Mouse (Mus musculus) spleen, adult 2 months (tissue): Measurements from ENCODE around the gene Mta2. TPM values are rescaled to one million over a fixed set of nuclear protein-coding genes. Genes with fewer than 3 reads are reported as not detected.

Source experiments
- DNase-seq, 2 experiments: peaks; one replicate each; pipeline versions ENCODE4 v3.0.0 to v3.0.0-alpha.2; 2012 to 2021; ENCODE audit warnings: low spot score in 2 of 2, low read depth in 1 of 2
- H3K27ac ChIP-seq: fragments of 200-500 bp; 2 replicates; pipeline ENCODE4 v1.5.1; 2012; ENCODE audit warnings: low read length, inconsistent platforms; ENCODE audit not compliant: insufficient read depth
- H3K27me3 ChIP-seq: fragments of 200-500 bp; 2 replicates; pipeline ENCODE4 v1.6.1; 2012; ENCODE audit warnings: mild to moderate bottlenecking, moderate library complexity, low read length, inconsistent platforms; ENCODE audit not compliant: control insufficient read depth, insufficient read depth
- H3K36me3 ChIP-seq: fragments of 200-500 bp; 2 replicates; pipeline ENCODE4 v1.6.1; 2012; ENCODE audit warnings: mild to moderate bottlenecking, low read length, inconsistent platforms; ENCODE audit not compliant: control insufficient read depth, insufficient read depth
- H3K4me1 ChIP-seq: fragments of 200-500 bp; 2 replicates; pipeline ENCODE4 v1.6.1; 2011; ENCODE audit warnings: inconsistent platforms; ENCODE audit not compliant: control insufficient read depth, insufficient read depth, insufficient read length
- H3K4me3 ChIP-seq: fragments of 200-500 bp; 2 replicates; pipeline ENCODE4 v1.5.1; 2011; ENCODE audit warnings: mild to moderate bottlenecking, inconsistent platforms; ENCODE audit not compliant: insufficient read depth, insufficient read length; ENCODE audit errors: extremely low read depth
- CTCF ChIP-seq: fragments of 200-500 bp; IDR thresholded peaks from 2 replicates; pipeline ENCODE4 v1.5.1; 2011; ENCODE audit warnings: mild to moderate bottlenecking, inconsistent platforms; ENCODE audit not compliant: insufficient read depth, insufficient read length, insufficient replicate concordance; ENCODE audit errors: extremely low read depth
- POLR2A ChIP-seq: fragments of 200-500 bp; IDR thresholded peaks from 2 replicates; pipeline ENCODE4 v1.6.1; 2011; ENCODE audit warnings: low read depth, low read length, inconsistent platforms
- WGBS: fragments of 180-500 bp; shearing (Covaris S2); methylation state at CpG from one replicate; pipeline ENCODE4 v1.1.7; 2018; 5-methylcytosine and 5-hydroxymethylcytosine counted together
- polyA plus RNA-seq: library from polyadenylated mRNA; depleted of rRNA; stranded (reverse); fragments of >200 nt; gene quantifications from 2 replicates; pipeline ENCODE4 v1.2.3, GENCODE M21; 2012

Gene Mta2
- polyA plus RNA-seq, 1 experiment = 37.7 TPM

DNA sequence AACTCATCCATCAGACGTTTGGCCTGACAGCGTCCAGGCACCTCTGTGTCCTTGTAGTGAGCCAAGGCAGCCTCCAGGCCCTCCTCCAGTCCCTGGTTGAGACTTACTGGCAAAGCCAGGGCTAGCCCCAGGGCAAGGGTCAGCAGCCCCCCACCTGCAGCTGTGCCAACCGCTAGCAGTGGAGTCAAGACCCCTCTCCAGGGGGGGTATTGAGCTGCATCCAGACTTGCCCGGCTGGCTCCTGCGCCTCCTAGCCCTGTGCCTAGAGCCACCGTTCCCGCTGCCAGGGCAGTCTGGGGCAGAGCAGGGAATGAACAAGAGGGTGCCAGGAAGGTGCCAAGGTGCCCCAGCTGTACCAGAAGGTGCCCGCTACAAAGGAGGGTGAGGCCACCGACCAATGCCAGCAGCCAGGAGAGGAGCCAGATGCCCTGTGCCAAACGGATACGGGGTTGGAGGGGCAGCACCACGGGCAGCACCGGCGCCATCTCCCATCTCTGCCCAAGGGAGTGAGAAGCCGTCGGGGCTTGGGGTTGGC lies 12.9 kb upstream of the Mta2 start:
- H3K27me3 ChIP-seq = no peaks in the 10 kb centered on the region
- no peak for TF ChIP-seq POLR2A
- H3K36me3 ChIP-seq = peaks cover 14% of the 10 kb centered on the region
- 55% methylated on average over 16 of the region's 16 CpGs for WGBS
- DNase-seq = no peak
- H3K4me3 ChIP-seq = peak overlapping the region; percentile 79
- H3K4me1 ChIP-seq = peaks cover 17% of the 10 kb centered on the region
- peak overlapping the region; percentile 89 for H3K27ac ChIP-seq

DNA sequence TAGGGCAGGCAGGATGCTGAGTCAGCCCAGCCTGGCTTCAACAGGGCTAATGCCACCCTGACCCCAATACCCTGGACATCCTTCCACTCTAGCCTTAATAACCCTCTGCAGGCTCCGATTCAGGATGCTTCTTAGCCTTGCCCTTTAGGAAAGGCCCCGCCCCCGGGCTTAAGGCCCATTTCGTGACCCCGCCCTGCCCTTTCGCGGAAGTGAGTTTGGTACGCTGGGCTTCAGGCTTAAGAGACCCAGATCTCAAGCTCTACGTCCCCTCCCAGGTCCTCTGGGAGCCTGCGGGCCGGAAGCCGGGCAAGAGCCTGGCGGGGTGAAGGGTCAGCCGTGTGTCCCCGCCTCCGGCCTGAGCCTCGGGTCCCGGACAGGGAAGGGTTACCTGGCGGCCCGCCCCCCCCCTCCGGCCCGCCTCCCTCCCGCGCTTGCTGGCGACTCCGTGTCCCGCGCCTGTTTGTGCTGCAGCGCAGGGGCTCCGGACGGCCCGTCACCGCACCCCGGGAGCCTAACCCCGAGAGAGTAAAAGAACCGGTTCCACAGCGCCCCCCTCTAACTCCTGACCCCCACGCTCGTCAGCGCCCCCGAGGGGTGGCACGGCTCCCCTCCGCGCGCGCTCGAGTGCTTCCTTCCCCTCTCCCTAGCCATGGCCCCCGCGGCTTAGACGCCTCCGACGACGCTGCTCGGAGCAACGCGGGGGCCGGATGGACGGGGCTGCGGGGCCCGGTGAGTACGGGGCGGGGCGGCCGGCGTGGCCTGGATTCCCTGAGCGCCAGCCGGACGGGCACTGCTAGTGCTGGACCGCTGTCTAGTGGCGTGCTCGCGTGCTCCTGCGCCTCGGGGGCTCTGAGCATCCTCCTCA lies 12.2 kb upstream of the Mta2 start, which contains the start of the genes Rom1 and Eml3:
TSS of gene Rom1 (minus strand) at position 133 of the 865 bp plus-strand sequence.
TSS of gene Eml3 (plus strand) at position 329 of the 865 bp plus-strand sequence.
- Histone ChIP-seq H3K36me3 (peaks cover 15% of the 10 kb centered on the region), H3K4me3 (peak within 1 kb of the TSS; percentile 79), H3K27ac (peak within 1 kb of the TSS; percentile 89), H3K4me1 (peaks cover 17% of the 10 kb centered on the region), H3K27me3 (no peaks in the 10 kb centered on the region)
- WGBS = under 1% methylated on average over 64 of the region's 74 CpGs
- peak; percentile 47; the same call in 1 of the 2 replicates for TF ChIP-seq CTCF
- peak; percentile 20 for TF ChIP-seq POLR2A
- DNase-seq = peak; percentile 60 to 87

DNA sequence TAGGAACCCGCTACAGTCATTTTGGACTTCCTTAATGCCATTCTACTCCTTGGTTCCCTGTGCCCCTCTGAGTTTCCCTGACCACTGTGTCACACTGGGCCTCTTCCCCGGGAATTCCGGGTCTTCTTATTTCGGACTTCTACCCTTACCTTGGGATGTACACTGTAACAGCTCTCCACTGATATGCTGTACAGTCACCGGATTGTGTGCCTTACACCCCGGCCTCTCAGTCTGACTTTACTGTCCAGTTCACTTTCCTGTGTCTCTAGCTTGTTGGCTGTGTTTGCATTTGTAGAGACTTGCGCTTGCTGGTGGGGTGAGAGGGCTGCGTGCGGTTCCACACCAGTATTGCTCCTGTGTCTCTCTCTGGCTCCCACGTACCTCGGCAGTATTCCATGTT lies 11.6 kb upstream of the Mta2 start:
- WGBS = 14% methylated on average over 11 of the region's 11 CpGs
- peaks cover 17% of the 10 kb centered on the region for H3K4me1 ChIP-seq
- TF ChIP-seq CTCF (no peak), POLR2A (no peak)
- H3K36me3 ChIP-seq = peaks cover 17% of the 10 kb centered on the region
- no peaks in the 10 kb centered on the region for H3K27me3 ChIP-seq
- H3K4me3 ChIP-seq = peak overlapping the region; percentile 79
- no peak for DNase-seq
- H3K27ac ChIP-seq = peak overlapping the region; percentile 89

DNA sequence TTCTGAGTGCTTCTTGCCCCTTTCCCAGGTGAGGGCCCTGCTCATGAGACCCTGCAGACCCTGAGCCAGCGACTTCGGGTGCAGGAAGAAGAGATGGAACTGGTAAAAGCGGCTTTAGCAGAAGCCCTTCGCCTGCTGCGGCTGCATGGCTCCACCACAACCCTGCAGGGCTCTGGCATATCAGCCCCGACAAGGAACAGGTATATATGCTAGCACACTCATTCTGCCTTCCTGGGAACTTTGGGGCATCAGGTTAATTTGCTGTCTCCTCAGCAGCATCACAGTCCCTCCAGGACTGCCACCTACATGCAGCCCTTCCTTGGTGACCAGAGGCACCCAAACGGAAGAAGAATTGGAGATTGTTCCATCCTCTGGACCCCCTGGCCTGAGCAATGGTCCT lies 10.9 kb upstream of the Mta2 start:
- no peak overlapping the region; the same call in 1 of the 2 replicates for H3K4me3 ChIP-seq
- DNase-seq = no peak
- no peak for TF ChIP-seq CTCF
- no peak for TF ChIP-seq POLR2A
- peaks cover 22% of the 10 kb centered on the region for H3K36me3 ChIP-seq
- H3K27ac ChIP-seq = no peak overlapping the region
- WGBS = 86% methylated on average over 7 of the region's 7 CpGs
- H3K4me1 ChIP-seq = peaks cover 17% of the 10 kb centered on the region
- H3K27me3 ChIP-seq = no peaks in the 10 kb centered on the region

DNA sequence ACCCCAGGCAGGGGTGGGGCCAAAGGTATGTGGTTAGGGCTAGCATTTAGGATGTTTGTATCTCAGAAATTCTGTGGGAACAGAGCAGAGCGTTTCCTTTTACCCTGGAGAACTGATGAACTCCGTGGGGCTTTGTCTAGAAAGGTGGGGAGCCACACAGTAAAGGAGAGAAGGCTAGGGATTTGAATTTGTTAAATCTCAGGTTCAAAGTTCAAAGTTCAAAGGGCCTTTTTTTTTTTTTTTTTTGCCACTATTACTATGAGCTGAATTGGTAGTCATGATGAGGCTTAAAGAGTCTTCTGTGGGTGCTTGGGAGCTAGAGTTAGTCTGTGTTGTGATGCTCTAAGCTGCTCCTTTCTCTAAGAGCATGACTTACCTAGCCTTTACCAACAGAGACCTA lies 4.9 kb upstream of the Mta2 start:
- WGBS = 95% methylated on average over 2 of the region's 2 CpGs
- peaks cover 7% of the 10 kb centered on the region; the same call in 1 of the 2 replicates for H3K4me1 ChIP-seq
- TF ChIP-seq CTCF = no peak
- TF ChIP-seq POLR2A = no peak
- H3K27ac ChIP-seq = no peak overlapping the region
- no peak overlapping the region for H3K4me3 ChIP-seq
- H3K27me3 ChIP-seq = no peaks in the 10 kb centered on the region
- no peak for DNase-seq
- H3K36me3 ChIP-seq = peaks cover 24% of the 10 kb centered on the region

DNA sequence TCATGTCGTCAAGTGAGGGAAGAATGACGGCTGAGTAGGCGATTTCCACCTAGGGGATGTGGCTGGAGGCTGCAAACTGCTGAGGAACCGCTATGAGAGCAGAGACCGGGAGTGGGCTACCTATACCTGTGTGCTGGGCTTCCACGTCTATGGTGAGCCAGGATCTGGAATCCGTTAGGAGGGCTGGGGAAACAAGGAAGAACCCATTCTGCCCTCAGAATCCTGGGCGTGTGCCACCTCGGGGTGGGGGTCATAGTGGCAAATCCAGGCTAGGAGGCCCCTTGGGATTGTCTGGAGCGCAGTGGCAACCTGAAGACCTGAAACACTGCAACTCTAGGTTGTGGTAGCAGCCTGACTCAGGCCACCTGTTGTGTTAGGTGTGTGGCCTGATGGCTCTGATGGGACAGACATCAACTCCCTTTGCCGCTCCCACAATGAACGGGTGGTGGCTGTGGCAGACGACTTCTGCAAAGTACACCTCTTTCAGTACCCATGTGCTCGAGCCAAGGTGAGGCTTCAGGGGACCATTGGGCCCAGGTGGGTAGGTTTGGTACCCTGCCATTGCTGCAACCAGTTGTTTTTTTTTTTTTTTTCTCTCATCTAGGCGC lies 1.0 kb upstream of the Mta2 start:
- no peak for DNase-seq

More for the DNA sequence above, 1.0 kb upstream of the Mta2 start:
- WGBS = 88% methylated on average over 15 of the region's 15 CpGs
- no peak overlapping the region for H3K27ac ChIP-seq
- TF ChIP-seq CTCF (no peak), POLR2A (no peak)
- no peak overlapping the region for H3K4me3 ChIP-seq
- H3K36me3 ChIP-seq = peaks cover 30% of the 10 kb centered on the region
- peaks cover 17% of the 10 kb centered on the region for H3K4me1 ChIP-seq
- no peaks in the 10 kb centered on the region for H3K27me3 ChIP-seq
